Mouse (Mus musculus): ENCODE measurements around the gene Mrpl51.

Mrpl51 gene

GRCm38 (mm10) chr6:125225518-125226115, 34.0 kb downstream of the Mrpl51 start:
- in situ Hi-C loops (cut with MboI; ENCODE audit: unreplicated experiment in 2 of 2), result loop anchor here in 1 of 2 experiments (10.0 kb wide), 1 partner anchor 181 kb away; the partner anchor contains the start of gene Acrbp

DNA sequence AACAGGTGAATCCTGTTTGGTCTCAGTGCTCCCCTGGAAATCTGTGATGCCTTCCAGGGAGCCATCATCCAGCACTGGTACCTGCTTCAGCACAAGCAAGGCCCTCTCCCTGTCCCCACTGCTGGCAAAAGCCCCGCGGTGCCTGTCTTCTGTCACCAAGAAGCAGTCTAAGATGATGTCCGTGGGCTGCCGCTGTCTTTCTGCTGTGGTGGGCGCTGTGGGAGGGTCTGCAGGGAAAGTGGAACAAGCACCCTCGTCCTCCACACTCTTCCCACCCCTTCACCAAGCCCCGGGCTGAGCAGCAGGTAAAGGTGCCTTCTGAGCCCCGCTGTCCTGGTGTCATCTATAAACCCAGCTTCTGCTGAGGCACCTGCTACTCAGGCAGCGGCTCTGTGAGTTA, 39.0 kb downstream of the Mrpl51 start:
- in situ Hi-C loops (cut with MboI; ENCODE audit: unreplicated experiment in 2 of 2), result no loop called here

DNA sequence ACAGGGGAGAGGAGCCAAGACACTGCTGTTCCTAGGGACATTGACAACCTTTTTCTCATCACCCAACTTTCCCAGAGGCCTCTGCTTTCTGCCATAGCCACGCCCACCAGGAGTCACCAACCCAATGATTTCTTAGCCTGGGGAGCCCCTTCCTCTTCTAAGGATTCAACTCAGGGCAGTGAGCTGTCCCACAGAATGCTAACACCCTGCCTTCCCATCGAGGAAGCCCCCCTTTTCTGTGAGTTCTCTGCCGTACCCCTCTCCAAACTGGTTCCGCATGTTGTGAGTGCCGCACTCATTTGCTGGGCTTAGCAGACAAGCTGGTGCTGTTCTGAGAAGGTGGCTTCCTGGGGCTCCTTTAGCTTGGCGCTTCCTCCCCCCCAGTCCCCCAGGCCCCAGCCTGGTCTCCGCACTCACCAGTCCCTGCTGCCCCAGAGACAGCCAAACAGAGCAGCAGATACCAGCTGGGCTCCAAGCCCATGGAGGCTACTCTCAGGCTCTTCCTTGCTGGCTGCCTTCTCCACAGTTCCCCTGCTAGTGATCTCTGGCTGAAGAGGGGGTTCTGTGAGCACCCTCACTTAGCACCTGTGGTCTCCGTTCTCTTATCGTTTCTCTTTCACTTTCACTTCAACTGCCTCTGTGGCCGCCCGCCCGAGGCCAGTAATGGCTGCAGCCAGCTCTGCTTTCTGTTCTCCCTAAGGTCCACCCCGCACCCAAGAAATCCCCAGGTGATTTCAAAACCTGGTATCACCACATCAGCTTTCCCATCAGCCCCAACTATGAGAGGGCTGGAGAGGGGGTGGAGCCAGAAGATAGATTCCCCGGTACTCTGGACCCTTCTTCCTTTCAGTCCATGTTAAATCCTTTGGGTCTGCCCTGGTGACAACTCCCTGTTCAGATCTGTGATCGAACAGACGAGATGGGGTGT, 39.8 kb downstream of the Mrpl51 start, which contains the start of gene Tapbpl:
Tapbpl (minus strand) TSS at position 744 of the 928 bp plus-strand sequence.
- in situ Hi-C loops (cut with MboI; ENCODE audit: unreplicated experiment in 2 of 2), result no loop called here

DNA sequence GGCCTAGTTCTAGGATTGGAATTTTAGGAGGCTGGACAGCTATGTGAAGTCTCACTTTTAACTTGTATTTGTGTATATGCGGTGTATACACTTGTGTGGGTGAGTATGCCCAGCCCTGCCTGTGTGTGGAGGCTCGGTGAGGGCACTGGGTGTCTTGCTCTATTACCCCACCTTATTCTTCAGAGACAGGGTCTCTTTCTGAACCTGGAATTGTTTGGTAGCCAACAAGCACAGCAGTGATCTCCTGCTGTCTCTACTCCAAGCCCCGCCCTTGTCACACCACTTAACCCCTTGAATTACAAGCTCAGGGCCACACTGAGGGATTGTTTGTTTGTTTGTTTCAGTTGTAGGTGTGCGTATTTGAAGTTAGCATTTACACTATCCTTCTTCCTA, 40.4 kb downstream of the Mrpl51 start:
- in situ Hi-C loops (cut with MboI; ENCODE audit: unreplicated experiment in 2 of 2), result no loop called here

GRCm38 (mm10) chr6:125232516-125232915, 40.9 kb downstream of the Mrpl51 start:
- in situ Hi-C loops (cut with MboI; ENCODE audit: unreplicated experiment in 2 of 2), result no loop called here

GRCm38 (mm10) chr6:125233816-125234519, 42.4 kb downstream of the Mrpl51 start:
- in situ Hi-C loops (cut with MboI; ENCODE audit: unreplicated experiment in 2 of 2), result no loop called here

GRCm38 (mm10) chr6:125234520-125234828, 42.9 kb downstream of the Mrpl51 start:
- in situ Hi-C loops (cut with MboI; ENCODE audit: unreplicated experiment in 2 of 2), result no loop called here

GRCm38 (mm10) chr6:125236341-125236740, 44.7 kb downstream of the Mrpl51 start:
- in situ Hi-C loops (cut with MboI; ENCODE audit: unreplicated experiment in 2 of 2), result no loop called here

DNA sequence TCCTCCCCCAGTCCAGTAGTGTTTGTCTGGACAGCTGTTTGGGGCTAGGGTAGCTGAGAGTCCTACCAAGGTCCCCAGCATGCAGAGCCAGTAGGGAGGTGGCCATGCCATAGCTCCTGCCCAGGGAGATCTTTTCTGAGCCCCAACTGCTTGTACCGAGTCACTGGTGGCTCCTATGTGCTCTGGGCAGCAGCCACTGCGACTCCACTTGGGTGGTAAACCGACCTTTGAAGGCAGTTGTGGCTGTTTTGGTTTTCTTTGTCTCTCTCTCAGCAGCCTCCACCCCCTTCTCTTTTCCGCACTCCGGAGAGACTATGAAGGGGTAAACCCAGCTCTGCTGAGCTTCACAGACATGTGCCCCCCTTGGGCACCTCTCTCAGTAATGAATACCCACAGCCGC, 45.2 kb downstream of the Mrpl51 start, which contains the start of gene Cd27:
Cd27 (minus strand) TSS at position 229 of the 400 bp plus-strand sequence.
- in situ Hi-C loops (cut with MboI; ENCODE audit: unreplicated experiment in 2 of 2), result no loop called here

GRCm38 (mm10) chr6:125237421-125237820, 45.8 kb downstream of the Mrpl51 start:
- in situ Hi-C loops (cut with MboI; ENCODE audit: unreplicated experiment in 2 of 2), result no loop called here

DNA sequence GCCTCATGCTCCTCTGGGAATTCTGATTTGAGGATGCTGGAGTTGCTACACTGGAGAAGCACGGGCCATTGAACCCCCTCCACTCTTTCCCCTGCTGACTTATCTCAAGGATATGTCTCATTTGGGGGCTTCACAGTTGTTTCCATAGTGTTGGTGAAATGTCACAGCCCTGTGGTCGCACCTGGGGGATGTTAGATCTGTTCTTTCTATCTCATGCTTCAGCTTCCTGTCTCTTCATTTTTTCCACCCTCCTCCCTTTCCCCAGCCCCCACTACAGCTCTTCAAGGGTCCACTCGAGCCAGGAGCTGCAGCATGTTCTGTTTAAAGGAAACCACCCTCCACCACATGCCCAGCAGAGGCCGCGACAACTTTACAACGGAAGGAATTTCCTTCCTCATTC, 46.8 kb downstream of the Mrpl51 start:
- in situ Hi-C loops (cut with MboI; ENCODE audit: unreplicated experiment in 2 of 2), result no loop called here

DNA sequence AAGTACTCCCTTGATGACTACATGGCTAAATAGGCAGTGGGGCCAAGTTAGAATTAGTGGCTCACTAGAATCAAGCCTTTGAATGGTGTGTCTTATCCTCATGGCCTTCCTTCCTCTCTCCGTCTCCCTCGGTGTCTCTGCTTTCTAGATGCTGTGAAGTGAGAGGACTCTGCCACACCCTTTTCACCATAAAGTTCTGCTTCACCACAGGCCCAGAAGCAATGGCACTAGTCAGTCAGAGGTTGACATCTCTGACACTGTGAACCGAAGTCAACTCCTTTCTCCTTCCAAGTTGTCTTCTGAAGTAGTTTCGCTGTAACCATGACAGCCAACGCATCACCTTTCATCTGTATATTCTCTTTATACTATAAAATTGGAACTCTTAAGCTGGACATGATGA, 47.9 kb downstream of the Mrpl51 start:
- in situ Hi-C loops (cut with MboI; ENCODE audit: unreplicated experiment in 2 of 2), result no loop called here

DNA sequence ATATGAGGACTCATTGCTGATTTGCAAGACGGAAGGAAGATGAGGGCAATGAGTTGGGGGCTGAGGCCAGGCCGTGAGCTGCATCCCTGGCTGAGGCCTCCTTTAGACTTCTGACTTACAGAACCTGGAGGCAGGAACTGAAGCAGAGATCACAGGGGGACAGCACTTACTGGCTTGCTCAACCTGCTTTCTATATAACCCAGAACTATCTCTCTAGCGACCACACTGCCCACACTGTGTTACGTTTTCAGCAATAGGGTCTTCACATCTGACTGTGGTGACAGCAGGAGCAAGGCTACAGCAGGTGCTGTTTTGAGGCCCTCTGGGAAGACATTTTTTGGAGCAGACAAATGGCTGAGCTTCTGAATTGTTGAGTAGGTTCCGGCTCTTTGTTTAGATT, 49.0 kb downstream of the Mrpl51 start:
- in situ Hi-C loops (cut with MboI; ENCODE audit: unreplicated experiment in 2 of 2), result no loop called here

DNA sequence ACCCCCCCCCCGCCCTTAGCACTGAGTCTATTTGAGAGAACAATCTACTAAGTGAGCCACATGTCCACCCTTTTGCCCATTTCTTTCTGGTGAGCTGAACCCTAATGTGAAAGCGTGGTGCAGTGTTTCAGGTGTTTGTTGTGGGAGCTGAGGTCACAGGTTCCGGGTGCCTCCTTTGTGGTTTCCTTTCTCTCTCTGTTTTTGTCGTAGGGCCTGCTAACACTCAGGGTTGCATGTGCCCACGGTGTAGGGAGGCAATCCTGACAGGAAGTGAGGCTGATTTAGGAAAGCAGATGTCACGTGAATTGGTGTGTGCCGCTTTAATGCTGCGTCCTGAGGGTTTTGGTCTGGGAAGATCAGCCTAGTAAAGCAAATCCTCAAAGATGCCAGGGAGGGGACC, 50.0 kb downstream of the Mrpl51 start:
- in situ Hi-C loops (cut with MboI; ENCODE audit: unreplicated experiment in 2 of 2), result no loop called here

DNA sequence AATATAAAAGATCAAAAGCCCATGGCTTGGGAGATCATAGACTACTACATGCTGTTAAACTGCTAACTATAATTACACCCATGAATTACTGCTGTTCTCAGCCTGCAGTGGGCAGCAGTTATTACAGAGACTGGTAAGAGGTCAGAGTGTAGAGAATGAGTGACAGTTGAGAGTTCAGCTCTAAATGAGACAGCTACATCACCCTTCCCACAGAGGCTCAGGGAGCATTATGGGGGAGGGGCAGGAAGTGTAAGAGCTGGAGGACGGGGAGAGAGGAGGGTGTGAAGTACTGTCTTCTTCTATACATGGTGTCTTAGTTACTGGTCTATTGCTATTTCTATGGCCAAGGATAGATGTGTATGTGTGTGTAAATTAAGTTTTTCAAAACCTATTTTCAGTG, 53.0 kb downstream of the Mrpl51 start:
- in situ Hi-C loops (cut with MboI; ENCODE audit: unreplicated experiment in 2 of 2), result no loop called here
